Mouse (Mus musculus) kidney, adult 2 months (tissue): ENCODE measurements around the gene Adprm. TPM values are rescaled to one million over a fixed set of nuclear protein-coding genes. Genes with fewer than 3 reads are reported as not detected.

ENCODE experiments used
- DNase-seq: peaks from one replicate; pipeline ENCODE4 v3.0.0; 2021
- H3K27ac ChIP-seq: fragments of 200-500 bp; 2 replicates; pipeline ENCODE4 v1.5.1; 2012; ENCODE audit warnings: low read depth, low read length, control low read depth, inconsistent platforms; ENCODE audit not compliant: insufficient read depth
- H3K27me3 ChIP-seq: fragments of 200-500 bp; replicated peaks from 2 replicates; pipeline ENCODE4 v1.6.1; 2012; ENCODE audit warnings: mild to moderate bottlenecking, moderate library complexity, low read length, inconsistent platforms; ENCODE audit not compliant: control insufficient read depth, insufficient read depth
- H3K36me3 ChIP-seq: fragments of 200-500 bp; 2 replicates; pipeline ENCODE4 v1.6.1; 2012; ENCODE audit warnings: mild to moderate bottlenecking, moderate library complexity, low read length, inconsistent platforms; ENCODE audit not compliant: control insufficient read depth, insufficient read depth
- H3K4me1 ChIP-seq: fragments of 200-500 bp; 2 replicates; pipeline ENCODE4 v1.6.1; 2011; ENCODE audit warnings: low read length; ENCODE audit not compliant: control insufficient read depth, insufficient read depth
- H3K4me3 ChIP-seq: fragments of 200-500 bp; 2 replicates; pipeline ENCODE4 v1.5.1; 2011; ENCODE audit warnings: mild to moderate bottlenecking, low read depth, low read length, control low read depth; ENCODE audit not compliant: insufficient read depth
- CTCF ChIP-seq: fragments of 200-500 bp; conservative IDR thresholded peaks from 2 replicates; pipeline ENCODE4 v1.5.1; 2011; ENCODE audit warnings: low read depth, mild to moderate bottlenecking, control low read depth, low read length, moderate library complexity, mixed read lengths; ENCODE audit not compliant: insufficient read depth, insufficient read length
- POLR2A ChIP-seq: fragments of 200-500 bp; IDR thresholded peaks from one replicate; pipeline ENCODE4 v1.6.1; 2011; ENCODE audit warnings: low read depth, low read length, control low read depth
- WGBS: fragments of 180-500 bp; shearing (Covaris S2); methylation state at CpG from one replicate; pipeline ENCODE4 v1.1.7; 2018; 5-methylcytosine and 5-hydroxymethylcytosine counted together
- polyA plus RNA-seq: library from polyadenylated mRNA; depleted of rRNA; stranded (reverse); fragments of >200 nt; gene quantifications from 2 replicates; pipeline ENCODE4 v1.2.3, GENCODE M21; 2012; rRNA removed

The Adprm gene
- polyA plus RNA-seq, 1 experiment, result 19.0 TPM

DNA sequence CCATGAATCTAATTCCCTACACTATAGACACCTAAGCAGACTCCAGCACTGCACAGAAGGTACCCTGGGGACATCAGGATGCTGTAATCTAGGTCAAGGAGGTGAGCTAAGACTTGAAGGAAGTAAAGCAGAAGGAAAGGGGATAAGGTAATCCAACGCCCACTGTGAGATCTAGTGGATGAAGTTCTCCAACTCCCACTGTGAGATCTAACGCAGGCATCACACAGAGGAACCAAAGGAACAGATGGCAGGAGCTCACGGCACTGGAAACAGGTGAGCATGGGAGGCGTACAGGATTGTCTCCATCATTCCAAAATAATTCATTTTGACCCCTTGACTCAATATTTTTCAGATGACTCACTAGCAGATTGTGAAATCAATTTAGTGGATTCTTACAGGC lies 55.9 kb downstream of the Adprm start:
- H3K36me3 ChIP-seq, result no peaks in the 10 kb centered on the region
- peaks cover 13% of the 10 kb centered on the region for H3K4me1 ChIP-seq
- WGBS, result 91% methylated on average over 4 of the region's 4 CpGs
- TF ChIP-seq CTCF, result no peak
- no peak for TF ChIP-seq POLR2A
- no peak overlapping the region for H3K4me3 ChIP-seq
- H3K27ac ChIP-seq, result no peak overlapping the region
- no peak for DNase-seq
- no peaks in the 10 kb centered on the region for H3K27me3 ChIP-seq

DNA sequence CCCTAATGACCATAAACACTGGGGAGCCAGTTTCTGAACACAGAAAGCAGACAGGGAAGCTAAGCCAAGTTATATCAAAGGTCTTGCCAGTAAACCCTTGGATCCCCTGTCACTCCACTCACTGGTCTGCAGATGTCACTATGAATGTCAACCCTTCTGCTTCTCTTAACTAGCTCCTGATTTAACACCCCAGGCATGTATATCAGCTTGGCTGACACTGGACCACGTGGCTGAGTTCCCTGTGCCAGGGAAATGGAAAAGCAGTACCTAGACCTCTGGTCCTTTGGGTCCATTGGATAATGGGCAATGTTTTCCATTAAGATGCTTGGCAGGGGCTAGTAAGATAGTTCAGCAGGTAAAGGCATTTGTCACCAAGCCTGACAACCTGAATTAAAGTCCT lies 58.7 kb downstream of the Adprm start:
- DNase-seq, result no peak
- H3K27ac ChIP-seq, result no peak overlapping the region
- TF ChIP-seq CTCF (no peak), POLR2A (no peak)
- no peaks in the 10 kb centered on the region for H3K27me3 ChIP-seq
- H3K4me3 ChIP-seq, result no peak overlapping the region
- WGBS, result 21% methylated on average over 1 of the region's 1 CpGs
- H3K4me1 ChIP-seq, result peaks cover 11% of the 10 kb centered on the region
- no peaks in the 10 kb centered on the region for H3K36me3 ChIP-seq

DNA sequence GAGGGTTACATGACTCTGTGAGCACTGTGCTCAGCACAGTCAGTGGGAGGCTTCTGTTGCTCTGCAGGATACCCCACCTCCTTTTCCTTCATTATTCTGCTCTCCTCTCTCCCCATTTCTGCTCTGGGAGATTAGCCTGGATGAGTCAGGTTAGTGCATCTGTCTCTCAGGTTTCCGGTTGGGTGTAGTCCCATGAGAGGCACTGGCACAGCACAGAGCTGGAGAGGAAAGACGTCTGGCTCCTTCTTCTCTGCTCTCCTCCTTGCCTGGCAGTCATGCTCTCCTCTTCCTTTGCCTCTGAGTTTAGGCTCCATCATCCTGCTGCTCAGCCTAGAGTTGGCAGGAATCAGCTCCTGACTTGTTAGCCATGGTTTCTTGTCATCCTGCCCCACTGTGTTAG lies 60.2 kb downstream of the Adprm start:
- H3K4me1 ChIP-seq, result no peaks in the 10 kb centered on the region
- H3K36me3 ChIP-seq, result no peaks in the 10 kb centered on the region
- H3K27ac ChIP-seq, result no peak overlapping the region
- TF ChIP-seq POLR2A (no peak), CTCF (no peak)
- WGBS, result 90% methylated on average over 2 of the region's 2 CpGs
- no peak overlapping the region for H3K4me3 ChIP-seq
- no peak for DNase-seq
- H3K27me3 ChIP-seq, result no peaks in the 10 kb centered on the region

Other genes starting within 250 kb of the Adprm start
- 0.29 and 0.55 TPM in 2 replicates for gene Pirt, start 140.6 kb downstream of the Adprm start, polyA plus RNA-seq
- gene Tmem238l, start 96.0 kb downstream of the Adprm start, polyA plus RNA-seq, result 5.3 and 5.8 TPM in 2 replicates
- gene Tmem220, start 27.4 kb downstream of the Adprm start, polyA plus RNA-seq, result 6.4 and 7.5 TPM in 2 replicates
- gene Sco1, start 76 bp upstream of the Adprm start, polyA plus RNA-seq, result 4.5 and 5.8 TPM in 2 replicates
- gene Myh3, start 25.7 kb upstream of the Adprm start, polyA plus RNA-seq, result 0.01 and 0.02 TPM in 2 replicates
- gene Myh2, start 118.4 kb upstream of the Adprm start, polyA plus RNA-seq, result 10.5 TPM in 1 of 2 replicates, not detected in the other
- 0.15 and 13.5 TPM in 2 replicates for gene Myh1, start 147.5 kb upstream of the Adprm start, polyA plus RNA-seq
- gene Myh4, start 185.4 kb upstream of the Adprm start, polyA plus RNA-seq, result 0.03 and 12.5 TPM in 2 replicates
- gene Myh8, start 224.5 kb upstream of the Adprm start, polyA plus RNA-seq, result 0.02 TPM in 1 of 2 replicates, not detected in the other